Mouse (Mus musculus) cerebellum, adult 2 months (tissue): ENCODE data around the gene Slc5a4b.

Experiments
- CTCF ChIP-seq: fragments of 200-500 bp; IDR thresholded peaks from 2 replicates; pipeline ENCODE4 v1.5.1; 2011; ENCODE audit warnings: low read depth, mild to moderate bottlenecking, control low read depth, low read length, moderate library complexity, borderline replicate concordance; ENCODE audit not compliant: insufficient read depth
- POLR2A ChIP-seq: fragments of 200-500 bp; IDR thresholded peaks from 2 replicates; pipeline ENCODE4 v1.6.1; 2011; ENCODE audit warnings: low read length, control low read depth, borderline replicate concordance; ENCODE audit not compliant: insufficient read depth

DNA sequence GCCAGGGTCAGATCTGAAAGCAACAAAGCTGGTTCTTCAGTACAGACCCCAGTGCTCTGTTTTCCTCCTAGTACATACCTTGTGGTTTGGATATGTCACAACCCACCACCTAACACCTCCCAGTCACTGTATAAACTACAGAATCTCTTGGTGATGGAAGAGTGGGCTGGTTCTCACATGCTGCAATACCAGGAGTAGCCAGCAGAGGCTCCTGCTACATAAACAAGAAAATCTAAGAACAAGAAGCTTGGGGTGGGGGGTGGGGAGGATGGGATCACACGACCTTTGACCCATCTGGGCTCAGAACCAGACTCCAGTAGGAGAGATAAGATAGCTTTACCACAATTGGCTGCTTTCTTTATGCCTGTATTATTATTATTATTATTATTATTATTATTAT, 8.0 kb upstream of the Slc5a4b start:
- TF ChIP-seq CTCF (no peak), POLR2A (no peak)
